Mouse (Mus musculus): ENCODE results near the gene Ciart. TPM values are rescaled to one million over a fixed set of nuclear protein-coding genes. Genes with fewer than 3 reads are reported as not detected.

Gene Ciart
- polyA plus RNA-seq, 1 experiment from 2014 or later = 2.7 TPM

DNA sequence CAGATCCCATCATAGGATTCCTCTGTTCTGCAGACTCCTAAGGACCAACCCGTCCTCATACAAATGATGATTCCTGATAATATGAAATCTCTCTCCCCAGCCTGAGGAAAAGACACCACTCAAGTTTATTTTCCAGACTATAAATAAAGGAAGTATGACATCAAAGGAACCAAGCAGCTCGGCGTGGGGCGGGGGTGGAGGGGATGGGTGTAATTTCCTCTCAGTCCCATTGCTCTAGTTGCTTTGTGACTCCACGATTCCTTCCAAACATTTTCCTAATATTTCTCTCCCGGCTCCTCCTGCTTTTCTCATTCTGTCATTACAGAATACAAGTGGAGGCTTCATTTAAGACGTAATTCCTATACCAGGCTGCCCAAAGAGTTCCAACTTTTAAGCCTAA is 11.1 kb upstream of the Ciart start:
- Histone ChIP-seq H3K4me1 (replicated peaks; ENCODE audit: control insufficient read depth, insufficient read depth, low read length) (peaks cover 8% of the 10 kb centered on the region; the same call in 1 of the 2 replicates), H3K27ac (peak overlapping the region; percentile 66), H3K4me2 (replicated peaks) (peak overlapping the region; percentile 93), H3K27me3 (ENCODE audit: control insufficient read depth, insufficient read depth, low read length) (no peaks in the 10 kb centered on the region), H3K9ac (peak overlapping the region; percentile 17; the same call in 1 of the 2 replicates), H3K9me3 (ENCODE audit: control insufficient read depth, low read length) (no peaks in the 10 kb centered on the region), H3K36me3 (replicated peaks; ENCODE audit: control insufficient read depth, insufficient read depth) (peaks cover 5% of the 10 kb centered on the region; the same call in 1 of the 2 replicates), H3K4me3 (replicated peaks; ENCODE audit: low read length) (peak overlapping the region; percentile 73)
- WGBS = 28% methylated on average over 7 of the region's 7 CpGs
- DNase-seq (ENCODE audit: low spot score) (no peak), ATAC-seq (ENCODE audit: low FRiP score) (no peak)

DNA sequence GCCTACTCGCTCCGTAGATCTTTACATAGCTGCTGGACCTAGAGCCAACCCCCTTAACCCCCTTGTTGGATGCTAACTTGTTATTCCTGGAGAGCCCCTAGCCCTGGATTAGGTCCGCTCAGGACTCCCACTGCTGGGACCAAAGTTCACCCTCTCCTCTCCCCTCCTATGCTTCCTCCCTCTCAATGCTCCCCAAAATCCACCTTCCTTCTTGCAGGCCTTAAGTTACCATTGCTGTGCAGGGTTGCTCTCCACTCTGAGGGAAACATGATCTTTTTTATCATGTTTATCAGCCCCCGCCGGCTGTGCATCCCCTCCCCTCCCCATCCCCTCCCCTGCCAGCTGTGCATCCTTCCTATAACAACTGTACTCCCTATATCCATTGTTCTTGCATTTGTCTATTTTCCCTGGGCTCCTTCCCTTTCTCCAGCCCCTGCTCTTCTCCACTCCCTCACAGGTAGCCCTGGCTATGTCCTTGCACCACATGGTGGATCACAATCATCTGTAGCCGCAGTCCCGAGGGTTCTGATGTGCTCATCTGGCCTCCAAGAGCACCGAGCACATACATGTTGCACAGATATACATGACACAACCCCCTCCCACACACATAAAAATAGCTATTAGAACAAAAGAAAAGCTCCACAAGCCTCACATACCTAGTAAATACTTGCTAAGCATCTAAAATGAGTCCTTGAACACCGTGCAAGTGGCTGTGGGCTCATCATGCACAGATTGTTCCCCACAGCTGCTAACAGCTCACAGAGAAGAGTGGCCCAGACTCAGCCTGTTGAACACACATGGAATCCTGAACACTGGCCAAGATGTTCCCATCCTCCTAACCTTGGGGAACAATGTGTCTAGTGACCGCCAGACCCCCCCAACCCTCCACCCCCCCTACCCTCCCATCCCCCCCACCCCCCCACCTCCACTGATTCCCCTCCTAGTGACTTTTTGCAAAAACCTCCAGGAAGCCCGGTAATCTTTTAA is 10.3 kb upstream of the Ciart start:
- H3K4me3 ChIP-seq (replicated peaks; ENCODE audit: low read length) = no peak overlapping the region
- H3K4me2 ChIP-seq (replicated peaks) = peak overlapping the region; percentile 93
- no peaks in the 10 kb centered on the region for H3K27me3 ChIP-seq (ENCODE audit: control insufficient read depth, insufficient read depth, low read length)
- ATAC-seq (ENCODE audit: low FRiP score) (no peak), DNase-seq (ENCODE audit: low spot score) (no peak)
- 0 out of 2 replicates have a peak, but pooled peaks cover 5% of the 10 kb centered on the region for H3K36me3 ChIP-seq (replicated peaks; ENCODE audit: control insufficient read depth, insufficient read depth)
- whole genome bisulfite sequencing = 38% methylated on average over 11 of the region's 11 CpGs
- peak overlapping the region; percentile 8; the same call in 1 of the 2 replicates for H3K9ac ChIP-seq
- no peaks in the 10 kb centered on the region for H3K9me3 ChIP-seq (ENCODE audit: control insufficient read depth, low read length)
- H3K27ac ChIP-seq = peak overlapping the region; percentile 51
- peaks cover 8% of the 10 kb centered on the region; the same call in 1 of the 2 replicates for H3K4me1 ChIP-seq (replicated peaks; ENCODE audit: control insufficient read depth, insufficient read depth, low read length)

DNA sequence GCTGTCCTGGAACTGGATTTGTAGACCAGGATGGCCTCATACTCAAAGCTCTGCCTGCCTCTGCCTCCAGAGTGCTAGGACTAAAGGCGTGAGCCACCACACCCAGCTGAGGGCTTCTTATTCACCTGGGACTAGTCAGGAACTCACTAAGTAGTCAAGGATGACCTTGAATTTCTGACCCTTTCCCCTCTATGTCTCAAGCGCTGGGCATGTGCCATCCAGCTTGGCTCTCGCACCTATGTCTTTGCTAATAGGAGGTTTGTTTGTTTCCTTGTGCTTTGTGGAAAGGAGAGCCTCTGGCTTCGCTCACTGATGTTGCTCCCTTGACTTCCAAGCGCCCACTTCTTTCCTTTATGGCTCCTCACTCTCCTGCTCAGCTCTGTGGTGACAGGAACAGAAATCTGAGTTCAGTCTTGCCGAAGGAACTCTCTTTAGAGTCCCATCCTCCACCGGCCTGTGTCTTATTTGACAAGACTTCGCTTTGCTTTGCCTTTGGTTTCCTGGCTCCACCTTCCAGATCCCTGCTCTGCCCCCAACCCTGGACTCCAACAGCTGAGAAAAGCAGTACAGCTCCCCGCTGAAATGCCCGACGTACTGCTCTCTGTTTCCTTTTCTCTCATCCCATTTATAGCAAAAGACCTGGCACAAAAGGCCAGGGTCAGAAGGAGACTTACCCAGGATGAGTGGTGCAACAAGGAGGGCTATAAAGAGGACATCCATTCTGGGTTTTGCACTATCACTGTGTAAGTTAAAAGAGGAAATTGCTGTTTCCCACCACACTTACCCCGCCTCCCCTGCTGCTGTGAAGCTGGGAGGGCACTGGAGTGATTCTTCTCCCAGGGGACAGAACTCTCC is 9.4 kb upstream of the Ciart start, which contains the start of gene BC028528:
Gene BC028528 (minus strand): TSS at position 795 of the 855 bp plus-strand sequence.
- DNase-seq (ENCODE audit: low spot score) (no peak), ATAC-seq (ENCODE audit: low FRiP score) (no peak)
- Histone ChIP-seq H3K4me3 (replicated peaks; ENCODE audit: low read length) (peak within 1 kb of the TSS; percentile 13), H3K27me3 (ENCODE audit: control insufficient read depth, insufficient read depth, low read length) (no peaks in the 10 kb centered on the region), H3K9ac (peak within 1 kb of the TSS; percentile 8; the same call in 1 of the 2 replicates), H3K4me2 (replicated peaks) (peak within 1 kb of the TSS; percentile 93), H3K36me3 (replicated peaks; ENCODE audit: control insufficient read depth, insufficient read depth) (0 out of 2 replicates have a peak, but pooled peaks cover 5% of the 10 kb centered on the region), H3K9me3 (ENCODE audit: control insufficient read depth, low read length) (no peaks in the 10 kb centered on the region), H3K4me1 (replicated peaks; ENCODE audit: control insufficient read depth, insufficient read depth, low read length) (peaks cover 8% of the 10 kb centered on the region; the same call in 1 of the 2 replicates), H3K27ac (peak within 1 kb of the TSS; percentile 51)
- WGBS = 25% methylated on average over 12 of the region's 12 CpGs

DNA sequence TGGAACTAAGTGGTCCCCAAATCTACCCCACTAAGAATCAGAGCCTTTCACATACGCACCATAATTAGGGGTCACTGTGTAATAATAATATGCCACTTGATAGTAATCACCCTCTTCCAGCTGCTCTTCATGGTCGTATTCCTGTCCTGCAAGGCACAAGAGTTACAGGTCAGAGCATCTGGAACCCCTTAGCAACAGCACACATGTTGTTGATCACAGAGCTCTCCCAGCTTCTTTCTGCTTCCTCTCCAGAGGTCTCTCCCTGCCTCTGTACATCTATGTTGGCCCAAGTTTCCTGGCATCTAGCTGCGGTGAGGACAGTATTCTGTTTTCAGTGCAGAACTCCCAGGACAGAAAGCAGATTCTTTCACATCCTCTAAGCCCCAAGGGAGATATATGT is 7.6 kb upstream of the Ciart start:
- H3K36me3 ChIP-seq (replicated peaks; ENCODE audit: control insufficient read depth, insufficient read depth) = no peaks in the 10 kb centered on the region
- ATAC-seq (ENCODE audit: low FRiP score) = no peak
- H3K4me2 ChIP-seq (replicated peaks) = no peak overlapping the region
- DNase-seq (ENCODE audit: low spot score) = no peak
- H3K27me3 ChIP-seq (ENCODE audit: control insufficient read depth, insufficient read depth, low read length) = no peaks in the 10 kb centered on the region
- peaks cover 2% of the 10 kb centered on the region; the same call in 1 of the 2 replicates for H3K4me1 ChIP-seq (replicated peaks; ENCODE audit: control insufficient read depth, insufficient read depth, low read length)
- H3K9ac ChIP-seq = no peak overlapping the region
- H3K4me3 ChIP-seq (replicated peaks; ENCODE audit: low read length) = no peak overlapping the region
- H3K9me3 ChIP-seq (ENCODE audit: control insufficient read depth, low read length) = no peaks in the 10 kb centered on the region
- WGBS = 88% methylated on average over 3 of the region's 3 CpGs
- no peak overlapping the region for H3K27ac ChIP-seq

DNA sequence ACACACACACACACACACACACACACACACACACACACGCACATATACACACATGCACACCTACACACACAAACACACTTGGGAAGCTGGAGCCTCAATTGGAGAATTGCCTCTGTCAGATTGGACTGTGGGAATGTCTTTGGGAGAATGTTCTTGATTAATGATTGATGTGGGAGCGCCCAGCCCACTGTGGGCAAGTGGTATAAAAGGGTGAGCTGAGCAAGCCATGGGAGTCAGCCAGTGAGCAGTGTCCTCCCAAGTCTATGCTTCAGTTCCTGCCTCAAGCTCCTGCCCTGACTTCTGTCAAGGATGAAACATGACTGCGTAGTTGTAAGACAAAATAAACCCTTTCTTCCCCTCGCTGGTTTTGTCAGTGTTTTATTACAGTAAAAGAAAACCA is 5.5 kb upstream of the Ciart start:
- WGBS = 83% methylated on average over 4 of the region's 4 CpGs
- no peak overlapping the region for H3K9ac ChIP-seq
- ATAC-seq (ENCODE audit: low FRiP score) = no peak

DNA sequence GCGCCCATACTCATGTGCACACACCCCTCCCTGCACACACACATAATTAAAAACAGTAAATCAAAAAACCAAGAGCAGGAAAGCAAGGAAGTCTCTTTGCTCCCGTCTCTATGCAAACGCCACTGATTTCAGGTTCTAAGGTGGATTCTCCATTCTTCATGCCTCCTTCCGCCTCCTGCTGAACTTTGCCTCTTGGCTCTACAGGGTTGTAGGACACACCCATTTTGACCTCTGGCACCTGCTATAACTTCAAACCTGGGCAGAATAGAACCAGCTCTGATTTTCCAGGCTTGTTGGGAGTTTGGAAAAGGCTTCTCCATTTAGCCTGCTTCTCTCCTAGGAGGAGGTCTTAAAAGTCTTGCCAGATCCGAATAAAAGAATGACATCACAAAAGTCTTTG is 2.3 kb upstream of the Ciart start:
- H3K4me1 ChIP-seq (replicated peaks; ENCODE audit: control insufficient read depth, insufficient read depth, low read length) = peaks cover 8% of the 10 kb centered on the region
- no peak for ATAC-seq (ENCODE audit: low FRiP score)
- DNase-seq (ENCODE audit: low spot score) = no peak
- no peak overlapping the region for H3K9ac ChIP-seq
- H3K36me3 ChIP-seq (replicated peaks; ENCODE audit: control insufficient read depth, insufficient read depth) = no peaks in the 10 kb centered on the region
- WGBS = 83% methylated on average over 5 of the region's 5 CpGs
- H3K4me2 ChIP-seq (replicated peaks) = no peak overlapping the region
- no peak overlapping the region for H3K27ac ChIP-seq
- no peaks in the 10 kb centered on the region for H3K9me3 ChIP-seq (ENCODE audit: control insufficient read depth, low read length)
- no peak overlapping the region for H3K4me3 ChIP-seq (replicated peaks; ENCODE audit: low read length)
- H3K27me3 ChIP-seq (ENCODE audit: control insufficient read depth, insufficient read depth, low read length) = no peaks in the 10 kb centered on the region

More for the DNA sequence above, 5.5 kb upstream of the Ciart start:
- Histone ChIP-seq H3K27ac (no peak overlapping the region), H3K36me3 (replicated peaks; ENCODE audit: control insufficient read depth, insufficient read depth) (no peaks in the 10 kb centered on the region), H3K4me2 (replicated peaks) (no peak overlapping the region), H3K27me3 (ENCODE audit: control insufficient read depth, insufficient read depth, low read length) (no peaks in the 10 kb centered on the region), H3K4me3 (replicated peaks; ENCODE audit: low read length) (no peak overlapping the region), H3K4me1 (replicated peaks; ENCODE audit: control insufficient read depth, insufficient read depth, low read length) (peaks cover 3% of the 10 kb centered on the region), H3K9me3 (ENCODE audit: control insufficient read depth, low read length) (no peaks in the 10 kb centered on the region)
- DNase-seq (ENCODE audit: low spot score) = no peak

DNA sequence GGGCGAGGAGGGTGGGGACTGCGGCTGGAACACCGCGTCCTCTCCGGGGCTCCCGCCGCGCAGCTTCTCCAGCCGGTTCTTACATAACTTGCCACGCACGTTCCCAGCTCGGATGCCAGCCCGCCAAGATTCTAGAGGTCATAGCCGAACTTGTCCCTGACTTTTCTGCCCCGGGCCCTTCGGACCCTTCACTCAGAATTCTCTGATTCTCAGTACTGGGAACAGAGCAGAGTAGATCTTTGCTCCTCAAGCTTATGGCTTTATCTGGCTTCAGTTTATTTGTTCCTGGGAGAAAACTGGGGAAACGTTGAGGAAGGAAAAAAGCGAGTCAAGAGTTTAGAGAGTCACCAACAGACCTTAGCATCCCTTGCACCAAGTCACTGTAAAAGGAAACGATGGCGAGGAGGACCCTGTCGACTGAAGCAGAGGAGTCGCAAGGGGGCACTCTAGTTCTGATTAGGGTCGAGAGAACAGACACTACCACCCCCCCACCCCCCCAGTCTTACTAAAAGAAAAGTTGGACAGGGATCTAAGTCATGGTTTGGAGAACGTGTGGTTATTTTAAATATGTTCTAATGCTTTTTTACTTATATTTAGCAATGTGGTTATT is 870 bp upstream of the Ciart start:
- H3K9ac ChIP-seq = peak overlapping the region; percentile 44
- H3K9me3 ChIP-seq (ENCODE audit: control insufficient read depth, low read length) = no peaks in the 10 kb centered on the region
- peak overlapping the region; percentile 52 for H3K4me3 ChIP-seq (replicated peaks; ENCODE audit: low read length)
- DNase-seq (ENCODE audit: low spot score) (no peak), ATAC-seq (ENCODE audit: low FRiP score) (no peak)
- no peaks in the 10 kb centered on the region for H3K36me3 ChIP-seq (replicated peaks; ENCODE audit: control insufficient read depth, insufficient read depth)
- H3K27me3 ChIP-seq (ENCODE audit: control insufficient read depth, insufficient read depth, low read length) = no peaks in the 10 kb centered on the region
- WGBS = 2% methylated on average over 23 of the region's 24 CpGs
- H3K4me1 ChIP-seq (replicated peaks; ENCODE audit: control insufficient read depth, insufficient read depth, low read length) = peaks cover 8% of the 10 kb centered on the region
- peak overlapping the region; percentile 99 for H3K4me2 ChIP-seq (replicated peaks)
- no peak overlapping the region for H3K27ac ChIP-seq

DNA sequence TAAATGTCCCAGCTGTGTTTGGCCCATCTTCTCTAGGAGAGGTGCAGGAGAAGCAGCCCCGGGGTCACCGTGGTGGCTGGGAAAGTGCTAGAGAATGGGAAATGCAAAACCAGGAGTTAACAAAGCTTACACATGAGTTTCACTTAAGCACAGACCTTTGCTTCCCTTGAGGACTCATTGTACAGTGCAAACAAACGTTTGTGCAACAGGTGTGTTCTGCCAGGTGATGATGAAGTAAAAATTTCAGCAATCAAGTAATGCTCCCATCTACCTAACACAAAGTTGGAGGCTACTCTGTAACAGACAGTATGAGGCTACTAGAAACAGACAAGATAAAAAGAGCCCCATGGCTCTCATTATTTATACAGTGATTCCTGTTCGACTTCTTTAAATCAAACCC is 3.0 kb downstream of the Ciart start:
- DNase-seq (ENCODE audit: low spot score) = no peak
- no peaks in the 10 kb centered on the region for H3K27me3 ChIP-seq (ENCODE audit: control insufficient read depth, insufficient read depth, low read length)
- 97% methylated on average over 4 of the region's 4 CpGs for WGBS
- peaks cover 8% of the 10 kb centered on the region for H3K4me1 ChIP-seq (replicated peaks; ENCODE audit: control insufficient read depth, insufficient read depth, low read length)
- no peak overlapping the region for H3K4me2 ChIP-seq (replicated peaks)
- no peak overlapping the region for H3K4me3 ChIP-seq (replicated peaks; ENCODE audit: low read length)
- no peak overlapping the region for H3K27ac ChIP-seq
- no peaks in the 10 kb centered on the region for H3K9me3 ChIP-seq (ENCODE audit: control insufficient read depth, low read length)
- H3K36me3 ChIP-seq (replicated peaks; ENCODE audit: control insufficient read depth, insufficient read depth) = no peaks in the 10 kb centered on the region
- no peak for ATAC-seq (ENCODE audit: low FRiP score)
- no peak overlapping the region for H3K9ac ChIP-seq

Measured in hindbrain, embryonic 14.5 days (tissue).